Mouse (Mus musculus): ENCODE measurements around the gene Samd4b. TPM values are rescaled to one million over a fixed set of nuclear protein-coding genes. Genes with fewer than 3 reads are reported as not detected.

Gene Samd4b
- polyA plus RNA-seq, 2 experiments = 4.5 to 12.0 TPM

DNA sequence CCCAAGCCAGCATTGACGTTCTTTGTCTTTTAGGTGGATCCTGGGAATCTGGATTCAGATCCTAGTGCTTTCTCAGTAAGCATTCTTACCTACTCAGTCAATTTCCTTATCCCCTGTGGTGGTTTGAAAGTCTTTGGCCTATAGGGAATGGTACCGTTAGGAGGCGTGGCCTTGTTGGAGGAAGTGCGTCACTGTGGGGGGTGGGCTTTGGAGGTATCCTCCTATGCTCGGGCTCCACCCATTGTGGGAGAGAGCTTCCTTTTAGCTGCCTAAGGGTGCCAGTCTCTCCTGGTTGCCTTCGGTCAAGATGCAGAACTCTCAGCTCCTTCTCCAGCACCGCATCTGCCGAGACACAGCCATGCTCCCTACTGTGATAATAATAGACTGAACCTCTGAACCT lies 105.6 kb downstream of the Samd4b start:
- 75% methylated on average over 8 of the region's 8 CpGs for WGBS (ENCODE audit: insufficient replicate concordance)
- ATAC-seq (ENCODE audit: insufficient read depth) = no peak
- H3K4me1 ChIP-seq (replicated peaks; ENCODE audit: control insufficient read depth in 2 of 2, insufficient read depth in 2 of 2, low read length in 1 of 2) = no peaks in the 10 kb centered on the region

DNA sequence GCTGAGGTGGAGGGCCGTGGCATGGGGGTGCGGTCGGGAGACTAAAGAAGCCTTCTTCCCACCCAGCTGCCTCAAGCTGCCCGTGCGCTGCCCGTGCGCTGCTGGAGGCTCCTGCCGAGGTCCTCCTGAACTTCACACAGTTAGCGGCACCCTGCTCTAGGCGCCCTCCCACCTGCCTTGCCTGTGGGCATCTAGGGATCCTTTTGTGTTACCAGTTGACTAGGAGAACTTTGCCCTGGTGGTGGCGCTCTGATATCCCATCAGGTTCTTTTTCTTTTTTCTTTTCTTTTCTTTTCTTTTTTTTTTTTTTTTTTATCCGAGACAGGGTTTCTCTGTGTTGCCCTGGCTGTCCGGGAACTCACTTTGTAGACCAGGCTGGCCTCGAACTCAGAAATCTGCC lies 107.0 kb downstream of the Samd4b start:
- TF ChIP-seq EP300 (IDR thresholded peaks at IDR 0.05; ENCODE audit: low read depth) (no peak), CTCF (IDR thresholded peaks at IDR 0.05; ENCODE audit: low read depth) (no peak)
- Histone ChIP-seq H3K4me3 (ENCODE audit: insufficient read depth in 1 of 2, low read depth in 2 of 2, low read length in 2 of 2) (no peak overlapping the region), H3K27me3 (ENCODE audit: control insufficient read depth, insufficient read depth, low read length) (peaks cover 5% of the 10 kb centered on the region; the same call in 1 of the 2 replicates), H3K36me3 (replicated peaks; ENCODE audit: control insufficient read depth, insufficient read depth, low read depth) (no peaks in the 10 kb centered on the region), H3K4me1 (replicated peaks; ENCODE audit: control insufficient read depth in 2 of 2, insufficient read depth in 2 of 2, low read length in 1 of 2) (no peaks in the 10 kb centered on the region), H3K27ac (no peak overlapping the region), H3K9me3 (ENCODE audit: control insufficient read depth, low read length) (no peaks in the 10 kb centered on the region), H3K4me2 (ENCODE audit: low read depth) (peak overlapping the region; percentile 24), H3K9ac (replicated peaks) (no peak overlapping the region)
- WGBS (ENCODE audit: insufficient replicate concordance) = 48% methylated on average over 14 of the region's 14 CpGs
- no peak for ATAC-seq (ENCODE audit: insufficient read depth)
- no peak for DNase-seq (ENCODE audit: low read depth in 3 of 3, low spot score in 3 of 3)

More for the DNA sequence above, 105.6 kb downstream of the Samd4b start:
- no peak for TF ChIP-seq EP300 (IDR thresholded peaks at IDR 0.05; ENCODE audit: low read depth)
- no peak for TF ChIP-seq CTCF (IDR thresholded peaks at IDR 0.05; ENCODE audit: low read depth)
- H3K27ac ChIP-seq = no peak overlapping the region
- H3K4me3 ChIP-seq (ENCODE audit: insufficient read depth in 1 of 2, low read depth in 2 of 2, low read length in 2 of 2) = no peak overlapping the region
- no peaks in the 10 kb centered on the region for H3K9me3 ChIP-seq (ENCODE audit: control insufficient read depth, low read length)
- H3K27me3 ChIP-seq (ENCODE audit: control insufficient read depth, insufficient read depth, low read length) = peaks cover 5% of the 10 kb centered on the region; the same call in 1 of the 2 replicates
- no peaks in the 10 kb centered on the region for H3K36me3 ChIP-seq (replicated peaks; ENCODE audit: control insufficient read depth, insufficient read depth, low read depth)
- H3K9ac ChIP-seq (replicated peaks) = no peak overlapping the region
- DNase-seq (ENCODE audit: low read depth in 3 of 3, low spot score in 3 of 3) = no peak
- H3K4me2 ChIP-seq (ENCODE audit: low read depth) = no peak overlapping the region

DNA sequence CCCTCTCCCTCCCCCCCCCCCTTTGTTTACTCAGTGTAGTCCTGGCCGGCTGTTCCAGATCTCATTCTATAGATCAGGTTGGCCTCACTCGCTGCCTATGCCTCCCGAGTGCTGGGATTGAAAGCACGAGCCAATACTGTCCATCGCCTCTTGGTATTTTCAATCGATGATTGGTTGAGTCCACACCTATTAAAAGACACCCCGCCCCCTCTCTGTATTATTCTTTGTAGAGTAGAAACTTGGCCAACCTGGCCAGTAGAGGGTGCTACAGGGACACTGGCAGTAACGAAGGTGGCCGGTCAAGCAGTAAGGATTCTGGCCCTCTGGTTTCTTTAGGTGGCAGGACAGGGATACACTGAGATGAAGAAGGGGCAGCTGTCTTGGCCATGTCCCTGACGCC lies 107.5 kb downstream of the Samd4b start:
- peak; percentile 75 for TF ChIP-seq CTCF (IDR thresholded peaks at IDR 0.05; ENCODE audit: low read depth)
- no peak for TF ChIP-seq EP300 (IDR thresholded peaks at IDR 0.05; ENCODE audit: low read depth)
- peak overlapping the region; percentile 24 for H3K4me2 ChIP-seq (ENCODE audit: low read depth)
- no peak overlapping the region for H3K9ac ChIP-seq (replicated peaks)
- WGBS (ENCODE audit: insufficient replicate concordance) = 5% methylated on average over 10 of the region's 10 CpGs
- no peaks in the 10 kb centered on the region; a peak in 1 of 4 replicates for H3K4me1 ChIP-seq (replicated peaks; ENCODE audit: control insufficient read depth in 2 of 2, insufficient read depth in 2 of 2, low read length in 1 of 2)
- no peak overlapping the region for H3K27ac ChIP-seq
- no peak overlapping the region for H3K4me3 ChIP-seq (ENCODE audit: insufficient read depth in 1 of 2, low read depth in 2 of 2, low read length in 2 of 2)
- DNase-seq (ENCODE audit: low read depth in 3 of 3, low spot score in 3 of 3) = peak; percentile 35 to 45 (median 39)
- peak; percentile 47 for ATAC-seq (ENCODE audit: insufficient read depth)
- H3K9me3 ChIP-seq (ENCODE audit: control insufficient read depth, low read length) = no peaks in the 10 kb centered on the region
- H3K36me3 ChIP-seq (replicated peaks; ENCODE audit: control insufficient read depth, insufficient read depth, low read depth) = no peaks in the 10 kb centered on the region
- peaks cover 5% of the 10 kb centered on the region; the same call in 1 of the 2 replicates for H3K27me3 ChIP-seq (ENCODE audit: control insufficient read depth, insufficient read depth, low read length)

DNA sequence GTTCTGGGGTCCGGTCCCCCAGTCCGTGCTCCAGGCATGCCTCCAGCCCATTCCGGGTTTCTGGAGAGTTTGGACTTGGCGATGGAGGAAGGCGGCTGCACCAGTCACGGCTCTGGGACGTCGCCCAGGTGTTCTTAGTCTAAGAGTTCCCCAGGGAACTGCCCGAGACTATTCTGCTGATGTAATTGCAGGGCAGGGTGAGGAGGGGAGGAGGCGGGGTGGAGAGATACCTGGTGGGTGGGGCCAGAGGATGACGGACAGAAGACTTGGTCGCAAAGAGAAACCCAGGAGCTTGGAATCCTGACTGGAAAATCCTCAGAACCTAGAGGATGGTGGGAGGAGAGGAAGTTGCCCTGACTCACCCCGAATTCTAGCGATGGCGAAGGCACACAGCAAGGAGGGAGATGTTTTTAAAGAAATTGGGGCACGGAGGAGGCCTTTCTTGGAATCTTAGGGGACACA lies 109.9 kb downstream of the Samd4b start:
- Histone ChIP-seq H3K9ac (replicated peaks) (no peak overlapping the region), H3K4me3 (ENCODE audit: insufficient read depth in 1 of 2, low read depth in 2 of 2, low read length in 2 of 2) (no peak overlapping the region), H3K9me3 (ENCODE audit: control insufficient read depth, low read length) (no peaks in the 10 kb centered on the region), H3K27me3 (ENCODE audit: control insufficient read depth, insufficient read depth, low read length) (peaks cover 5% of the 10 kb centered on the region; the same call in 1 of the 2 replicates), H3K27ac (no peak overlapping the region), H3K36me3 (replicated peaks; ENCODE audit: control insufficient read depth, insufficient read depth, low read depth) (no peaks in the 10 kb centered on the region), H3K4me1 (replicated peaks; ENCODE audit: control insufficient read depth in 2 of 2, insufficient read depth in 2 of 2, low read length in 1 of 2) (no peaks in the 10 kb centered on the region; a peak in 1 of 4 replicates), H3K4me2 (ENCODE audit: low read depth) (peak overlapping the region; percentile 1; the same call in 1 of the 2 replicates)
- WGBS (ENCODE audit: insufficient replicate concordance) = 10% methylated on average over 16 of the region's 16 CpGs
- ATAC-seq (ENCODE audit: insufficient read depth) (no peak), DNase-seq (ENCODE audit: low read depth in 3 of 3, low spot score in 3 of 3) (no peak)
- no peak for TF ChIP-seq EP300 (IDR thresholded peaks at IDR 0.05; ENCODE audit: low read depth)
- TF ChIP-seq CTCF (IDR thresholded peaks at IDR 0.05; ENCODE audit: low read depth) = no peak

DNA sequence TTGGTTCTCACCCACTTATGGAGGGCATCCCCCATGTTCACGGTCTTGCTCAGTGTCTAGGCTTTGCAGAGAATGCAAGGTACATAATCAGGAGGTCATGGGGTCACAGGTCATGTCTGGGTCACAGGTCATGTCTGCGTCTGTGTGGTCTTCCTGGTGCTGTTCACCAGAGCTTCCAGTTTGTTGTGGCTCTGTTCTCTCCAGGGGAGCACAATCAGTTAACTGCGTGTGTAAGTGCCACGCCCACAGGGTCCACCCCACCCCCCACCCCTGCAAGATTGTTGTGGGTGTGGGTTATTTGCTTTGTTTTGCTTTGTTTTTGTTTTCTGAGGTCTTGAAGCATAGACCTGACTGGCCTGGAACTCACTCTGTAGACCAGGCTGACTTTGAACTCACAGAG lies 113.8 kb downstream of the Samd4b start:
- 32% methylated on average over 4 of the region's 4 CpGs for WGBS (ENCODE audit: insufficient replicate concordance)
- H3K27me3 ChIP-seq (ENCODE audit: control insufficient read depth, insufficient read depth, low read length) = peaks cover 5% of the 10 kb centered on the region; the same call in 1 of the 2 replicates

More for the DNA sequence above, 113.8 kb downstream of the Samd4b start:
- Histone ChIP-seq H3K27ac (no peak overlapping the region), H3K9ac (replicated peaks) (no peak overlapping the region), H3K36me3 (replicated peaks; ENCODE audit: control insufficient read depth, insufficient read depth, low read depth) (no peaks in the 10 kb centered on the region), H3K9me3 (ENCODE audit: control insufficient read depth, low read length) (no peaks in the 10 kb centered on the region), H3K4me2 (ENCODE audit: low read depth) (no peak overlapping the region), H3K4me1 (replicated peaks; ENCODE audit: control insufficient read depth in 2 of 2, insufficient read depth in 2 of 2, low read length in 1 of 2) (no peaks in the 10 kb centered on the region; a peak in 1 of 4 replicates), H3K4me3 (ENCODE audit: insufficient read depth in 1 of 2, low read depth in 2 of 2, low read length in 2 of 2) (no peak overlapping the region)
- TF ChIP-seq CTCF (IDR thresholded peaks at IDR 0.05; ENCODE audit: low read depth) (no peak), EP300 (IDR thresholded peaks at IDR 0.05; ENCODE audit: low read depth) (no peak)
- DNase-seq (ENCODE audit: low read depth in 3 of 3, low spot score in 3 of 3) (no peak), ATAC-seq (ENCODE audit: insufficient read depth) (no peak)
